Mouse (Mus musculus) thymus, adult 2 months (tissue): ENCODE results near the gene Hsp90aa1.

Source experiments
- CTCF ChIP-seq: fragments of 200-500 bp; IDR thresholded peaks from 2 replicates; pipeline ENCODE4 v1.5.1; 2012; ENCODE audit warnings: mild to moderate bottlenecking, control low read depth, low read length, moderate library complexity, borderline replicate concordance; ENCODE audit not compliant: control insufficient read depth, poor library complexity, insufficient read depth; ENCODE audit errors: extremely low read depth
- POLR2A ChIP-seq: fragments of 200-500 bp; IDR thresholded peaks from 2 replicates; pipeline ENCODE4 v1.6.1; 2012; ENCODE audit warnings: mild to moderate bottlenecking, low read length, control low read depth, moderate library complexity; ENCODE audit not compliant: control insufficient read depth, poor library complexity, insufficient read depth; ENCODE audit errors: extremely low read depth

DNA sequence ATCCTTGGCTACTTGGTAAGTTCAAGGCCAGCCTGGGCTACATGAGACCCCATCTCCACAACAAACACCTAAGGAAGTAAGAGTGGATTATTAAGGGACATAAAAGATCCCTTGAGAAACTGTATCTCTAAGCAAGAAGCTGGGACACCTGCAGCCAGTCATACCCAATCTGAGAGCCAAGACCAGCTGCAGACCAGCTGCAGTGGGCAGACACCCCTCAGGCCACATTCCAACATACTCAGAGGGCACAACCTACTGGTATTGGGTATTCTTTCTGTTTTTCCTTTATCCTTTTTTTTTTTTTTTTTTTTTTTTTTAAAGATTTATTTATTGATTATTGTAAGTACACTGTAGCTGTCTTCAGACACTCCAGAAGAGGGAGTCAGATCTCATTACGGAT lies 18.9 kb downstream of the Hsp90aa1 start:
- TF ChIP-seq CTCF (no peak), POLR2A (no peak)
